In genomic region chr4:119566322-119566835, GRCm38 (mm10) we compare ENCODE assay signal across 20 mouse cellular contexts. TPM values are rescaled to one million over a fixed set of nuclear protein-coding genes. Genes with fewer than 3 reads are reported as not detected.
A peak's percentile ranks its signal among the peaks of the same experiment; 100 is the strongest.
DNase-seq lines count a peak whose midpoint lies in the region; ATAC-seq and TF ChIP-seq lines count a peak whose summit lies in the region.
"Had no signal": no experiment of that assay in that cellular context is flagged by ENCODE, and none has a peak within 500 bp of the region (broad histone marks: within the 10 kb centered on the region; RNA-seq: fewer than 3 reads in every experiment).

No protein-coding gene starts in this region.

- no peak overlapping the region for H3K4me2 ChIP-seq in heart, postnatal 0 days (ENCODE audit: low read depth, low read length)
- no peak overlapping the region for H3K4me2 ChIP-seq in midbrain, postnatal 0 days (ENCODE audit: low read depth, low read length, poor library complexity, severe bottlenecking)
- H3K4me2 ChIP-seq: embryonic facial prominence, embryonic 15.5 days; stomach, embryonic 15.5 days had no signal

- H3K4me3 ChIP-seq in heart, embryonic 10.5 days, result no peak overlapping the region
- no peak overlapping the region for H3K4me3 ChIP-seq in heart, postnatal 0 days (ENCODE audit: low read depth, low read length)
- no peak overlapping the region for H3K4me3 ChIP-seq in midbrain, postnatal 0 days (ENCODE audit: low read depth, low read length)
- no peak overlapping the region for H3K4me3 ChIP-seq in midbrain, embryonic 10.5 days
- H3K4me3 ChIP-seq: embryonic facial prominence, embryonic 15.5 days; stomach, embryonic 15.5 days had no signal

- peak overlapping the region; percentile 29; the same call in 1 of the 2 replicates for H3K27ac ChIP-seq in heart, embryonic 10.5 days
- H3K27ac ChIP-seq in heart, postnatal 0 days (ENCODE audit: low read depth), result 0 out of 2 replicates have a peak overlapping the region, but pooled peaks have one; percentile 50
- H3K27ac ChIP-seq in midbrain, postnatal 0 days (ENCODE audit: low read depth, low read length), result no peak overlapping the region
- H3K27ac ChIP-seq in midbrain, embryonic 10.5 days (replicated peaks), result no peak overlapping the region
- H3K27ac ChIP-seq: embryonic facial prominence, embryonic 15.5 days; liver, embryonic 14.5 days; stomach, embryonic 15.5 days had no signal

- WGBS in heart, embryonic 10.5 days, result 66% methylated on average over 4 of the region's 4 CpGs
- 39% methylated on average over 4 of the region's 4 CpGs for WGBS in heart, postnatal 0 days
- 78% methylated on average over 4 of the region's 4 CpGs for WGBS in midbrain, postnatal 0 days
- 88% methylated on average over 4 of the region's 4 CpGs for WGBS in midbrain, embryonic 10.5 days

- no peak for TF ChIP-seq CTCF in heart, postnatal 0 days (IDR thresholded peaks at IDR 0.05; ENCODE audit: low read depth)
- TF ChIP-seq CTCF in midbrain, postnatal 0 days (IDR thresholded peaks at IDR 0.05), result no peak

- H3K36me3 ChIP-seq in heart, embryonic 10.5 days, result peaks cover 15% of the 10 kb centered on the region
- H3K36me3 ChIP-seq in heart, postnatal 0 days (replicated peaks; ENCODE audit: control insufficient read depth, insufficient read depth, low read length), result peaks cover 3% of the 10 kb centered on the region; the same call in 1 of the 2 replicates
- H3K36me3 ChIP-seq in midbrain, postnatal 0 days (ENCODE audit: insufficient read depth, low read length), result no peaks in the 10 kb centered on the region
- peaks cover 18% of the 10 kb centered on the region for H3K36me3 ChIP-seq in midbrain, embryonic 10.5 days

- DNase-seq in cerebellum, adult 9-10 months, result peak; percentile 38
- DNase-seq in heart, embryonic 10.5 days (ENCODE audit: low spot score), result no peak
- DNase-seq in heart, adult 8-10 months (ENCODE audit: low spot score), result no peak
- peak; percentile 57 for DNase-seq in heart, postnatal 0 days (ENCODE audit: low spot score)
- no peak for DNase-seq in heart, postnatal 4 days
- peak; percentile 32 for DNase-seq in midbrain, postnatal 0 days (ENCODE audit: low spot score)
- DNase-seq in midbrain, embryonic 10.5 days (ENCODE audit: low spot score), result no peak
- DNase-seq: adrenal gland, postnatal 10 days; gastrocnemius, postnatal 25 days; kidney, adult 2 months; kidney, postnatal 14 days; retina, postnatal 1 day; thymus, adult 18-20 months had no signal

- ATAC-seq in cerebellum, adult (ENCODE audit: insufficient number of reproducible peaks, low FRiP score, low TSS enrichment), result no peak
- ATAC-seq in heart, postnatal 0 days (ENCODE audit: insufficient read depth, low read depth), result no peak
- no peak for ATAC-seq in midbrain, postnatal 0 days (ENCODE audit: low FRiP score)
- ATAC-seq: CD4-positive, CD25-positive, alpha-beta regulatory T cell, adult 4 months; inflammation-experienced regulatory T-cells, adult 6 months; Patski had no signal

- no peak overlapping the region for H3K9ac ChIP-seq in heart, postnatal 0 days (replicated peaks; ENCODE audit: low read depth, low read length)
- no peak overlapping the region for H3K9ac ChIP-seq in midbrain, postnatal 0 days (replicated peaks; ENCODE audit: low read length, poor library complexity, severe bottlenecking)
- H3K9ac ChIP-seq: embryonic facial prominence, embryonic 15.5 days; liver, embryonic 14.5 days; stomach, embryonic 15.5 days had no signal

- peaks cover 5% of the 10 kb centered on the region for H3K9me3 ChIP-seq in heart, embryonic 10.5 days
- H3K9me3 ChIP-seq in heart, postnatal 0 days (replicated peaks; ENCODE audit: control insufficient read depth, low read length), result 0 out of 2 replicates have a peak, but pooled peaks cover 5% of the 10 kb centered on the region
- no peaks in the 10 kb centered on the region for H3K9me3 ChIP-seq in midbrain, postnatal 0 days (ENCODE audit: low read length)
- 0 out of 2 replicates have a peak, but pooled peaks cover 4% of the 10 kb centered on the region for H3K9me3 ChIP-seq in midbrain, embryonic 10.5 days (replicated peaks)
- H3K9me3 ChIP-seq: embryonic facial prominence, embryonic 15.5 days; stomach, embryonic 15.5 days had no signal

- no peaks in the 10 kb centered on the region for H3K27me3 ChIP-seq in heart, embryonic 10.5 days (ENCODE audit: insufficient read depth, poor library complexity, severe bottlenecking)
- no peaks in the 10 kb centered on the region for H3K27me3 ChIP-seq in heart, postnatal 0 days (ENCODE audit: control insufficient read depth, insufficient read depth, low read length)
- H3K27me3 ChIP-seq in midbrain, postnatal 0 days (ENCODE audit: insufficient read depth, low read length), result no peaks in the 10 kb centered on the region
- H3K27me3 ChIP-seq in midbrain, embryonic 10.5 days (ENCODE audit: low read depth, poor library complexity, severe bottlenecking), result no peaks in the 10 kb centered on the region
- H3K27me3 ChIP-seq: embryonic facial prominence, embryonic 15.5 days; Patski; stomach, embryonic 15.5 days had no signal

- H3K4me1 ChIP-seq in heart, embryonic 10.5 days, result peaks cover 8% of the 10 kb centered on the region
- peaks cover 3% of the 10 kb centered on the region; the same call in 1 of the 2 replicates for H3K4me1 ChIP-seq in heart, postnatal 0 days (ENCODE audit: control insufficient read depth, insufficient read depth)
- H3K4me1 ChIP-seq in midbrain, postnatal 0 days (ENCODE audit: insufficient read depth, low read length), result no peaks in the 10 kb centered on the region
- no peaks in the 10 kb centered on the region for H3K4me1 ChIP-seq in midbrain, embryonic 10.5 days
- H3K4me1 ChIP-seq: stomach, embryonic 15.5 days had no signal

- no peak for TF ChIP-seq EP300 in heart, postnatal 0 days (IDR thresholded peaks at IDR 0.05; ENCODE audit: low read depth)

RNA-seq across cellular contexts. Expression of gene Frg2f1, which starts 27.1 kb away (rescaled TPM):
- 3.2 and 4.6 TPM in 2 replicates for polyA plus RNA-seq in heart, embryonic 10.5 days (2016; fragmentation: Nextera tagmentation; extraction: Ambion mirVana)
- 1 to 10 TPM; 3.6 to 6.7 (median 5.8) TPM for total RNA-seq in heart, adult 8-10 months (2022)
- total RNA-seq in heart, postnatal 0 days (2014; rRNA removed; ENCODE audit: low replicate concordance), result 3.6 and 6.7 TPM in 2 replicates
- 4.7 and 6.5 TPM in 2 replicates for polyA plus RNA-seq in heart, postnatal 0 days (2015; fragmentation: Nextera tagmentation; extraction: Ambion mirVana)
- total RNA-seq in heart, postnatal 4 days (2021), result 1 to 10 TPM; 7.1 to 7.5 TPM
- total RNA-seq in midbrain, postnatal 0 days (2014; rRNA removed), result 19.0 and 27.4 TPM in 2 replicates
- polyA plus RNA-seq in midbrain, postnatal 0 days (2015; fragmentation: Nextera tagmentation; extraction: Ambion mirVana), result 15.9 and 16.1 TPM in 2 replicates
- 2.7 and 2.8 TPM in 2 replicates for polyA plus RNA-seq in midbrain, embryonic 10.5 days (2016; fragmentation: Nextera tagmentation; extraction: Ambion mirVana)

RNA-seq across cellular contexts. Expression of gene Foxj3, which starts 29.6 kb away (rescaled TPM):
- 22.0 and 28.4 TPM in 2 replicates for polyA plus RNA-seq in heart, embryonic 10.5 days (2016; fragmentation: Nextera tagmentation; extraction: Ambion mirVana)
- total RNA-seq in heart, adult 8-10 months (2022), result 10 to 100 TPM; 29.3 to 31.3 (median 29.7) TPM
- total RNA-seq in heart, postnatal 0 days (2014; rRNA removed; ENCODE audit: low replicate concordance), result 16.6 and 52.4 TPM in 2 replicates
- polyA plus RNA-seq in heart, postnatal 0 days (2015; fragmentation: Nextera tagmentation; extraction: Ambion mirVana), result 9.8 and 10.7 TPM in 2 replicates
- total RNA-seq in heart, postnatal 4 days (2021), result 10 to 100 TPM; 51.3 to 53.5 TPM
- 39.1 and 46.0 TPM in 2 replicates for total RNA-seq in midbrain, postnatal 0 days (2014; rRNA removed)
- 21.3 and 26.4 TPM in 2 replicates for polyA plus RNA-seq in midbrain, postnatal 0 days (2015; fragmentation: Nextera tagmentation; extraction: Ambion mirVana)
- polyA plus RNA-seq in midbrain, embryonic 10.5 days (2016; fragmentation: Nextera tagmentation; extraction: Ambion mirVana), result 18.1 and 20.1 TPM in 2 replicates

Comparison
In these comparisons a context has a peak if more than half of its experiments do, and no peak if none do; other contexts are left out.
1. DNase-seq: peak in cerebellum, adult 9-10 months (single experiment), heart, postnatal 0 days (single experiment) and midbrain, postnatal 0 days (single experiment); none in heart, embryonic 10.5 days (single experiment), heart, adult 8-10 months (single experiment), heart, postnatal 4 days (single experiment) and midbrain, embryonic 10.5 days (single experiment).
2. H3K27ac ChIP-seq: peak in heart, embryonic 10.5 days (single experiment) and heart, postnatal 0 days (single experiment); none in midbrain, postnatal 0 days (single experiment) and midbrain, embryonic 10.5 days (single experiment).